Mouse (Mus musculus): ENCODE results near the gene Spdye4c. TPM values are rescaled to one million over a fixed set of nuclear protein-coding genes. Genes with fewer than 3 reads are reported as not detected.

The Spdye4c gene
- polyA plus RNA-seq, 1 experiment from 2014 or later = not detected

DNA sequence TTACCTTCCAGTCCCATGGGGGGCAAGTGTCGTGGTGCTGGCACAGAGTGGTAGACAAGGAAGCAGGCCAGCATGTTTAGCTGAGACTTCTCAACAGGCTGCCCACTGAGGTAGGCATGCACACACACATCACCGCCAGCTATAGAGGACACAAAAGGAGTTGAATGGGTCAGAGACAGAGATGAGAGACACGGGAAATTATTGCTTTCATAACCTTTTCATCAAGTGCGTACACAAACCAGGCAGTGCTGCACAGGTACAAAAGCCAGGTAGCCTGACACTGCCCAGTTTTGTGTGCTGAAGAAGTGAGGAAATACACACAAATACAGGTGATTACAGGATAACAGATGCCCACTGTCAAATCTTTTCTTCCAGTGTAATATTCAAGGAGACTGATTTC lies 24.4 kb downstream of the Spdye4c start:
- H3K9me3 ChIP-seq = no peaks in the 10 kb centered on the region
- no peaks in the 10 kb centered on the region for H3K4me1 ChIP-seq
- H3K4me3 ChIP-seq = no peak overlapping the region
- H3K27ac ChIP-seq = no peak overlapping the region
- no peak for DNase-seq (ENCODE audit: extremely low spot score, low spot score)
- H3K27me3 ChIP-seq (ENCODE audit: poor library complexity, severe bottlenecking) = no peaks in the 10 kb centered on the region
- WGBS = 93% methylated on average over 4 of the region's 4 CpGs
- H3K36me3 ChIP-seq (replicated peaks) = peaks cover 99% of the 10 kb centered on the region

- Histone ChIP-seq H3K27ac (no peak overlapping the region), H3K4me3 (no peak overlapping the region)
Observed at GRCm38 (mm10) chr2:128620578-128620977, 29.6 kb downstream of the Spdye4c start.

More at GRCm38 (mm10) chr2:128620578-128620977, 29.6 kb downstream of the Spdye4c start:
- Histone ChIP-seq H3K9me3 (no peaks in the 10 kb centered on the region), H3K36me3 (replicated peaks) (peaks cover 98% of the 10 kb centered on the region), H3K4me1 (no peaks in the 10 kb centered on the region), H3K27me3 (ENCODE audit: poor library complexity, severe bottlenecking) (no peaks in the 10 kb centered on the region)
- no peak for DNase-seq (ENCODE audit: extremely low spot score, low spot score)
- WGBS = 92% methylated on average over 1 of the region's 1 CpGs

Other genes with a start within 250 kb of the Spdye4c start
- 92.0 and 97.6 TPM in 2 replicates for gene Anapc1, start 96.2 kb downstream of the Spdye4c start, polyA plus RNA-seq (2016; fragmentation: Nextera tagmentation; extraction: Ambion mirVana)
- gene Mertk, start 107.7 kb downstream of the Spdye4c start, polyA plus RNA-seq (2016; fragmentation: Nextera tagmentation; extraction: Ambion mirVana) = 5.0 and 5.1 TPM in 2 replicates
- gene Tmem87b, start 226.9 kb downstream of the Spdye4c start, polyA plus RNA-seq (2016; fragmentation: Nextera tagmentation; extraction: Ambion mirVana) = 23.6 and 24.7 TPM in 2 replicates

Data from forebrain, embryonic 10.5 days (tissue).